Mouse (Mus musculus): ENCODE measurements around the gene Alox5. TPM values are rescaled to one million over a fixed set of nuclear protein-coding genes. Genes with fewer than 3 reads are reported as not detected.

The Alox5 gene
- polyA plus RNA-seq, 2 experiments, result 1.6 to 3.9 TPM

- TF ChIP-seq POLR2A (IDR thresholded peaks at IDR 0.05; ENCODE audit: borderline replicate concordance, extremely low read depth, insufficient read depth, insufficient read length), result no peak
- Histone ChIP-seq H3K27ac (replicated peaks; ENCODE audit: low read depth, low read length) (no peak overlapping the region), H3K27me3 (ENCODE audit: control insufficient read depth, insufficient read depth, low read length) (no peaks in the 10 kb centered on the region), H3K4me1 (ENCODE audit: control insufficient read depth, insufficient read depth, low read length) (no peaks in the 10 kb centered on the region), H3K4me3 (replicated peaks; ENCODE audit: low read length) (no peak overlapping the region), H3K9me3 (ENCODE audit: control insufficient read depth, low read length) (no peaks in the 10 kb centered on the region), H3K4me2 (replicated peaks; ENCODE audit: low read depth, low read length, severe bottlenecking) (no peak overlapping the region), H3K36me3 (ENCODE audit: control insufficient read depth, insufficient read depth, low read length) (no peaks in the 10 kb centered on the region), H3K9ac (ENCODE audit: low read depth, low read length, severe bottlenecking) (no peak overlapping the region)
- ATAC-seq (ENCODE audit: low FRiP score, low read depth) (no peak), DNase-seq (ENCODE audit: low spot score) (no peak)
- WGBS, result 85% methylated on average over 3 of the region's 3 CpGs
Measured at GRCm38 (mm10) chr6:116427552-116427951, 33.4 kb downstream of the Alox5 start.

- no peak overlapping the region for H3K4me3 ChIP-seq (replicated peaks; ENCODE audit: low read length)
- H3K9me3 ChIP-seq (ENCODE audit: control insufficient read depth, low read length), result no peaks in the 10 kb centered on the region
- no peaks in the 10 kb centered on the region for H3K27me3 ChIP-seq (ENCODE audit: control insufficient read depth, insufficient read depth, low read length)
- H3K36me3 ChIP-seq (ENCODE audit: control insufficient read depth, insufficient read depth, low read length), result no peaks in the 10 kb centered on the region
- no peak overlapping the region for H3K27ac ChIP-seq (replicated peaks; ENCODE audit: low read depth, low read length)
- no peak for ATAC-seq (ENCODE audit: low FRiP score, low read depth)
- H3K4me1 ChIP-seq (ENCODE audit: control insufficient read depth, insufficient read depth, low read length), result no peaks in the 10 kb centered on the region
- WGBS, result 63% methylated on average over 2 of the region's 2 CpGs
- no peak for TF ChIP-seq POLR2A (IDR thresholded peaks at IDR 0.05; ENCODE audit: borderline replicate concordance, extremely low read depth, insufficient read depth, insufficient read length)
- H3K4me2 ChIP-seq (replicated peaks; ENCODE audit: low read depth, low read length, severe bottlenecking), result no peak overlapping the region
- no peak overlapping the region for H3K9ac ChIP-seq (ENCODE audit: low read depth, low read length, severe bottlenecking)
- no peak for DNase-seq (ENCODE audit: low spot score)
Measured at GRCm38 (mm10) chr6:116423664-116424063, 37.3 kb downstream of the Alox5 start.

- no peaks in the 10 kb centered on the region for H3K27me3 ChIP-seq (ENCODE audit: control insufficient read depth, insufficient read depth, low read length)
- TF ChIP-seq POLR2A (IDR thresholded peaks at IDR 0.05; ENCODE audit: borderline replicate concordance, extremely low read depth, insufficient read depth, insufficient read length), result no peak
- ATAC-seq (ENCODE audit: low FRiP score, low read depth), result no peak
- H3K9ac ChIP-seq (ENCODE audit: low read depth, low read length, severe bottlenecking), result no peak overlapping the region
- DNase-seq (ENCODE audit: low spot score), result no peak
- H3K4me3 ChIP-seq (replicated peaks; ENCODE audit: low read length), result no peak overlapping the region
- no peaks in the 10 kb centered on the region for H3K36me3 ChIP-seq (ENCODE audit: control insufficient read depth, insufficient read depth, low read length)
- no peaks in the 10 kb centered on the region for H3K9me3 ChIP-seq (ENCODE audit: control insufficient read depth, low read length)
- H3K27ac ChIP-seq (replicated peaks; ENCODE audit: low read depth, low read length), result no peak overlapping the region
- WGBS, result 92% methylated on average over 7 of the region's 7 CpGs
- H3K4me2 ChIP-seq (replicated peaks; ENCODE audit: low read depth, low read length, severe bottlenecking), result no peak overlapping the region
- no peaks in the 10 kb centered on the region for H3K4me1 ChIP-seq (ENCODE audit: control insufficient read depth, insufficient read depth, low read length)
Measured at GRCm38 (mm10) chr6:116422991-116423390, 38.0 kb downstream of the Alox5 start.

- no peak for TF ChIP-seq POLR2A (IDR thresholded peaks at IDR 0.05; ENCODE audit: borderline replicate concordance, extremely low read depth, insufficient read depth, insufficient read length)
- Histone ChIP-seq H3K27me3 (ENCODE audit: control insufficient read depth, insufficient read depth, low read length) (no peaks in the 10 kb centered on the region), H3K36me3 (ENCODE audit: control insufficient read depth, insufficient read depth, low read length) (no peaks in the 10 kb centered on the region), H3K4me2 (replicated peaks; ENCODE audit: low read depth, low read length, severe bottlenecking) (no peak overlapping the region), H3K4me1 (ENCODE audit: control insufficient read depth, insufficient read depth, low read length) (no peaks in the 10 kb centered on the region), H3K9me3 (ENCODE audit: control insufficient read depth, low read length) (no peaks in the 10 kb centered on the region), H3K9ac (ENCODE audit: low read depth, low read length, severe bottlenecking) (no peak overlapping the region), H3K27ac (replicated peaks; ENCODE audit: low read depth, low read length) (no peak overlapping the region), H3K4me3 (replicated peaks; ENCODE audit: low read length) (no peak overlapping the region)
- ATAC-seq (ENCODE audit: low FRiP score, low read depth), result no peak
- no peak for DNase-seq (ENCODE audit: low spot score)
- 86% methylated on average over 10 of the region's 10 CpGs for WGBS
Measured at GRCm38 (mm10) chr6:116420271-116420670, 40.7 kb downstream of the Alox5 start.

GRCm38 (mm10) chr6:116419699-116420098, 41.3 kb downstream of the Alox5 start:
- Histone ChIP-seq H3K9me3 (ENCODE audit: control insufficient read depth, low read length) (no peaks in the 10 kb centered on the region), H3K9ac (ENCODE audit: low read depth, low read length, severe bottlenecking) (no peak overlapping the region), H3K36me3 (ENCODE audit: control insufficient read depth, insufficient read depth, low read length) (no peaks in the 10 kb centered on the region), H3K4me2 (replicated peaks; ENCODE audit: low read depth, low read length, severe bottlenecking) (no peak overlapping the region), H3K27ac (replicated peaks; ENCODE audit: low read depth, low read length) (no peak overlapping the region), H3K4me1 (ENCODE audit: control insufficient read depth, insufficient read depth, low read length) (no peaks in the 10 kb centered on the region), H3K27me3 (ENCODE audit: control insufficient read depth, insufficient read depth, low read length) (no peaks in the 10 kb centered on the region), H3K4me3 (replicated peaks; ENCODE audit: low read length) (no peak overlapping the region)
- DNase-seq (ENCODE audit: low spot score), result no peak
- WGBS, result 59% methylated on average over 6 of the region's 6 CpGs
- ATAC-seq (ENCODE audit: low FRiP score, low read depth), result no peak
- no peak for TF ChIP-seq POLR2A (IDR thresholded peaks at IDR 0.05; ENCODE audit: borderline replicate concordance, extremely low read depth, insufficient read depth, insufficient read length)

GRCm38 (mm10) chr6:116418487-116418886, 42.5 kb downstream of the Alox5 start:
- TF ChIP-seq POLR2A (IDR thresholded peaks at IDR 0.05; ENCODE audit: borderline replicate concordance, extremely low read depth, insufficient read depth, insufficient read length), result no peak
- H3K4me3 ChIP-seq (replicated peaks; ENCODE audit: low read length), result no peak overlapping the region
- no peak overlapping the region for H3K4me2 ChIP-seq (replicated peaks; ENCODE audit: low read depth, low read length, severe bottlenecking)
- no peak overlapping the region for H3K9ac ChIP-seq (ENCODE audit: low read depth, low read length, severe bottlenecking)
- H3K27ac ChIP-seq (replicated peaks; ENCODE audit: low read depth, low read length), result no peak overlapping the region
- no peaks in the 10 kb centered on the region for H3K36me3 ChIP-seq (ENCODE audit: control insufficient read depth, insufficient read depth, low read length)
- ATAC-seq (ENCODE audit: low FRiP score, low read depth) (peak; percentile 47; the same call in 1 of the 2 replicates), DNase-seq (ENCODE audit: low spot score) (no peak)
- H3K4me1 ChIP-seq (ENCODE audit: control insufficient read depth, insufficient read depth, low read length), result no peaks in the 10 kb centered on the region
- no peaks in the 10 kb centered on the region for H3K9me3 ChIP-seq (ENCODE audit: control insufficient read depth, low read length)
- WGBS, result 71% methylated on average over 1 of the region's 1 CpGs
- H3K27me3 ChIP-seq (ENCODE audit: control insufficient read depth, insufficient read depth, low read length), result no peaks in the 10 kb centered on the region

Data from limb, embryonic 14.5 days (tissue).